Mouse (Mus musculus) liver, embryonic 14.5 days (tissue): ENCODE data around the gene Nmur1.

Experiments used
- CTCF ChIP-seq: IDR thresholded peaks from 2 replicates; pipeline ENCODE4 v1.5.1; 2016; ENCODE audit warnings: antibody characterized with exemption, low read depth, control low read depth
- EP300 ChIP-seq: IDR thresholded peaks from 2 replicates; pipeline ENCODE4 v1.6.1; 2016; ENCODE audit warnings: antibody characterized with exemption, low read depth

GRCm38 (mm10) chr1:86434439-86435201 lies 8.6 kb upstream of the Nmur1 start:
- no peak for TF ChIP-seq CTCF
- TF ChIP-seq EP300 = no peak
